Mouse (Mus musculus): Measurements from ENCODE around the gene Dnajc25. TPM values are rescaled to one million over a fixed set of nuclear protein-coding genes. Genes with fewer than 3 reads are reported as not detected.

Gene Dnajc25
- total RNA-seq, 2 experiments from 2014 or later: 15.9 to 18.2 TPM

- no peak for DNase-seq
- intact Hi-C loops (cut with DNase I): no loop called here
These were observed 56.2 kb downstream of the Dnajc25 start for GRCm38 (mm10) chr4:59051081-59051480.

GRCm38 (mm10) chr4:59057929-59058328 is 63.1 kb downstream of the Dnajc25 start:
- intact Hi-C loops (cut with DNase I): no loop called here
- no peak for DNase-seq

DNA sequence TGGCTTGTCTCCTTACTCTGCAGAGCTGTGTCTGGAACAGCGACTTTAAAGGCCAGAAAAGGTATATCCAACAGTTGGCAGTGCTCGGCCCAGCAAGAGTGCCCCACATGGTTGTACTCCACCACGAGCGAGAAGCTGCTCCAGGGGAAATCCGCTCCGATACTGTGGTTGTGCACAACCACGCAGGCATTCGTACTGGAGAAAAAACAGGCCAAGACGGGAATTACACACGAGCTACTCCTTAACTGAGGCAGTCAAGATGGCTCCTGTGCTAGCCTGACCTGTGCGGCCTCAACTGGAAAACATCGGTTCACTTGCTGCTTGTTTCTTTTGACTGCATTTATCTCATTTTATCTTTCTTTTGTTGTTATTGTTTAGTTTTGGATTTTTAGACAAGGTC is 67.7 kb downstream of the Dnajc25 start:
- intact Hi-C loops (cut with DNase I): no loop called here
- DNase-seq: no peak

- intact Hi-C loops (cut with DNase I): no loop called here
These were observed 74.4 kb downstream of the Dnajc25 start for GRCm38 (mm10) chr4:59069276-59069675.

More at GRCm38 (mm10) chr4:59069276-59069675, 74.4 kb downstream of the Dnajc25 start:
- DNase-seq: no peak

Other genes with a start within 250 kb of the Dnajc25 start
- gene Olfr267, start 207.3 kb upstream of the Dnajc25 start, total RNA-seq (2021): under 1 TPM in 1 of 2 experiments, not detected in 1; 0.36 TPM
- gene Ecpas, start 82.3 kb upstream of the Dnajc25 start, total RNA-seq (2021): 100 to 1,000 TPM; 153 to 156 TPM
- under 1 TPM; 0.12 TPM for gene Zkscan16, start 51.4 kb upstream of the Dnajc25 start, total RNA-seq (2021)
- 1 to 10 TPM; 5.3 to 5.6 TPM for gene Ptgr1, start 7.9 kb upstream of the Dnajc25 start, total RNA-seq (2021)
- gene Gm20503, start 8.1 kb downstream of the Dnajc25 start, total RNA-seq (2021): 1 to 10 TPM; 3.7 TPM
- 10 to 100 TPM; 32.1 to 32.9 TPM for gene Gng10, start 40.0 kb downstream of the Dnajc25 start, total RNA-seq (2021)
- not detected for gene AI481877, start 143.9 kb downstream of the Dnajc25 start, total RNA-seq (2021)
- gene Ugcg, start 194.2 kb downstream of the Dnajc25 start, total RNA-seq (2021): 10 to 100 TPM; 22.1 to 23.3 TPM